Mouse (Mus musculus) thymus, postnatal 14 days (tissue): ENCODE measurements around the gene Ift172.

Experiments
- DNase-seq: peaks from one replicate; pipeline ENCODE4 v3.0.0; 2021

The Ift172 gene

GRCm38 (mm10) chr5:31204421-31204820, 86.5 kb downstream of the Ift172 start:
- DNase-seq, result no peak

- DNase-seq, result no peak
Observed at GRCm38 (mm10) chr5:31203866-31204265, 87.0 kb downstream of the Ift172 start.
